Mouse (Mus musculus): ENCODE results near the gene Gm45623. TPM values are rescaled to one million over a fixed set of nuclear protein-coding genes. Genes with fewer than 3 reads are reported as not detected.

Gm45623 gene
- polyA plus RNA-seq (2012; fragmentation: generic; extraction: Trizol): 0.04 TPM
- long read RNA-seq, experiment 1: 0 reads
- long read RNA-seq, experiment 2: 0 reads

- no peaks in the 10 kb centered on the region for H3K79me2 ChIP-seq (ENCODE audit: control insufficient read depth, insufficient read depth)
- H3K27me3 ChIP-seq (ENCODE audit: control insufficient read depth, insufficient read depth, insufficient read length): no peaks in the 10 kb centered on the region
- TF ChIP-seq MAX (IDR thresholded peaks at IDR 0.05) (no peak), USF1 (IDR thresholded peaks at IDR 0.05; ENCODE audit: low read depth) (no peak), FOSL1 (IDR thresholded peaks at IDR 0.05; ENCODE audit: insufficient read depth, low read length, poor library complexity, severe bottlenecking) (no peak), CEBPB (IDR thresholded peaks at IDR 0.05; ENCODE audit: low read depth) (no peak), MYOG (IDR thresholded peaks at IDR 0.05; ENCODE audit: control insufficient read depth, extremely low read depth, insufficient read length) (no peak)
- no peak within 1 kb of the TSS for H3K4me3 ChIP-seq (ENCODE audit: insufficient read depth, poor library complexity, severe bottlenecking)
- H3K36me3 ChIP-seq (ENCODE audit: control insufficient read depth, insufficient read depth): no peaks in the 10 kb centered on the region
- no peak within 1 kb of the TSS for H3ac ChIP-seq (ENCODE audit: control insufficient read depth, insufficient read length, low read depth)
- no peaks in the 10 kb centered on the region for H3K79me3 ChIP-seq (ENCODE audit: low read depth)
These were observed at the start of gene Gm45623 for GRCm38 (mm10) chr13:56753192-56753951. TSS of gene Gm45623 (minus strand) at chr13:56753827.

- no peak overlapping the region for H3K4me3 ChIP-seq (ENCODE audit: insufficient read depth, poor library complexity, severe bottlenecking)
- no peaks in the 10 kb centered on the region for H3K79me2 ChIP-seq (ENCODE audit: control insufficient read depth, insufficient read depth)
- no peak overlapping the region for H3ac ChIP-seq (ENCODE audit: control insufficient read depth, insufficient read length, low read depth)
- H3K27me3 ChIP-seq (ENCODE audit: control insufficient read depth, insufficient read depth, insufficient read length): peaks cover 12% of the 10 kb centered on the region
- TF ChIP-seq CEBPB (IDR thresholded peaks at IDR 0.05; ENCODE audit: low read depth) (no peak), MYOG (IDR thresholded peaks at IDR 0.05; ENCODE audit: control insufficient read depth, extremely low read depth, insufficient read length) (no peak), CTCF (IDR thresholded peaks at IDR 0.05; ENCODE audit: control insufficient read depth, insufficient read depth, insufficient read length) (no peak), FOSL1 (IDR thresholded peaks at IDR 0.05; ENCODE audit: insufficient read depth, low read length, poor library complexity, severe bottlenecking) (no peak), MAX (IDR thresholded peaks at IDR 0.05) (no peak), MYOD1 (IDR thresholded peaks at IDR 0.05; ENCODE audit: control insufficient read depth, insufficient read length, low read depth) (no peak), USF1 (IDR thresholded peaks at IDR 0.05; ENCODE audit: low read depth) (no peak)
- H3K79me3 ChIP-seq (ENCODE audit: low read depth): no peaks in the 10 kb centered on the region
- no peaks in the 10 kb centered on the region for H3K36me3 ChIP-seq (ENCODE audit: control insufficient read depth, insufficient read depth)
These were observed 43.8 kb upstream of the Gm45623 start for GRCm38 (mm10) chr13:56797459-56797858.

GRCm38 (mm10) chr13:56795501-56795900 lies 41.9 kb upstream of the Gm45623 start:
- TF ChIP-seq MYOG (IDR thresholded peaks at IDR 0.05; ENCODE audit: control insufficient read depth, extremely low read depth, insufficient read length) (no peak), MAX (IDR thresholded peaks at IDR 0.05) (no peak), USF1 (IDR thresholded peaks at IDR 0.05; ENCODE audit: low read depth) (no peak), CEBPB (IDR thresholded peaks at IDR 0.05; ENCODE audit: low read depth) (no peak), FOSL1 (IDR thresholded peaks at IDR 0.05; ENCODE audit: insufficient read depth, low read length, poor library complexity, severe bottlenecking) (no peak), MYOD1 (IDR thresholded peaks at IDR 0.05; ENCODE audit: control insufficient read depth, insufficient read length, low read depth) (no peak), CTCF (IDR thresholded peaks at IDR 0.05; ENCODE audit: control insufficient read depth, insufficient read depth, insufficient read length) (no peak)
- no peak overlapping the region for H3K4me3 ChIP-seq (ENCODE audit: insufficient read depth, poor library complexity, severe bottlenecking)
- no peak overlapping the region for H3ac ChIP-seq (ENCODE audit: control insufficient read depth, insufficient read length, low read depth)
- H3K79me3 ChIP-seq (ENCODE audit: low read depth): no peaks in the 10 kb centered on the region
- no peaks in the 10 kb centered on the region for H3K79me2 ChIP-seq (ENCODE audit: control insufficient read depth, insufficient read depth)
- H3K36me3 ChIP-seq (ENCODE audit: control insufficient read depth, insufficient read depth): no peaks in the 10 kb centered on the region
- peaks cover 18% of the 10 kb centered on the region for H3K27me3 ChIP-seq (ENCODE audit: control insufficient read depth, insufficient read depth, insufficient read length)

- no peaks in the 10 kb centered on the region for H3K36me3 ChIP-seq (ENCODE audit: control insufficient read depth, insufficient read depth)
- H3K4me3 ChIP-seq (ENCODE audit: insufficient read depth, poor library complexity, severe bottlenecking): no peak overlapping the region
- TF ChIP-seq MYOD1 (IDR thresholded peaks at IDR 0.05; ENCODE audit: control insufficient read depth, insufficient read length, low read depth): no peak
- TF ChIP-seq CEBPB (IDR thresholded peaks at IDR 0.05; ENCODE audit: low read depth): no peak
- no peak for TF ChIP-seq USF1 (IDR thresholded peaks at IDR 0.05; ENCODE audit: low read depth)
- TF ChIP-seq FOSL1 (IDR thresholded peaks at IDR 0.05; ENCODE audit: insufficient read depth, low read length, poor library complexity, severe bottlenecking): no peak
- no peak for TF ChIP-seq CTCF (IDR thresholded peaks at IDR 0.05; ENCODE audit: control insufficient read depth, insufficient read depth, insufficient read length)
- no peak for TF ChIP-seq MAX (IDR thresholded peaks at IDR 0.05)
- TF ChIP-seq MYOG (IDR thresholded peaks at IDR 0.05; ENCODE audit: control insufficient read depth, extremely low read depth, insufficient read length): no peak
- H3K79me2 ChIP-seq (ENCODE audit: control insufficient read depth, insufficient read depth): no peaks in the 10 kb centered on the region
- no peak overlapping the region for H3ac ChIP-seq (ENCODE audit: control insufficient read depth, insufficient read length, low read depth)
- no peaks in the 10 kb centered on the region for H3K79me3 ChIP-seq (ENCODE audit: low read depth)
- peaks cover 18% of the 10 kb centered on the region for H3K27me3 ChIP-seq (ENCODE audit: control insufficient read depth, insufficient read depth, insufficient read length)
These were observed 40.8 kb upstream of the Gm45623 start for GRCm38 (mm10) chr13:56794441-56794840.

DNA sequence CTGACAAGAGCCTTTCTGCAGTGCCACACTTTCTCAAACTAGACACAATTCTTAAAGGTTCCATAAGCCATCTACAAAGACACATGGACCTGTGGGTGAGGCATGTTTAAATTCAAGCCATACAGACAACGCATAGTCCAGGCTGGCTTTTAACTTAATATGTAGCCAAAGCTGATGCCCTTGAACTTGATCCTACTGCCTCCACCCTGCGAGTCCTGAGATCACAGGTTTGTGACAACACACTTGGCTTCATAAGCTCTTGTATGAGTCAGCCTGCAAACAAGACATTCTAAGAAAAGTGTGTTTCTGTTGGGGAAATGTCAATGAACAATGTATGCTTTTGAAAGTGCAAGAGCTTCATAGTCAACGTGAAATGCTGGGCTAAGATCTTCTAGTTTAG lies 39.2 kb upstream of the Gm45623 start:
- H3K27me3 ChIP-seq (ENCODE audit: control insufficient read depth, insufficient read depth, insufficient read length): peaks cover 18% of the 10 kb centered on the region
- no peaks in the 10 kb centered on the region for H3K79me2 ChIP-seq (ENCODE audit: control insufficient read depth, insufficient read depth)
- no peak overlapping the region for H3ac ChIP-seq (ENCODE audit: control insufficient read depth, insufficient read length, low read depth)
- no peaks in the 10 kb centered on the region for H3K79me3 ChIP-seq (ENCODE audit: low read depth)
- no peak for TF ChIP-seq MAX (IDR thresholded peaks at IDR 0.05)
- H3K4me3 ChIP-seq (ENCODE audit: insufficient read depth, poor library complexity, severe bottlenecking): no peak overlapping the region
- H3K36me3 ChIP-seq (ENCODE audit: control insufficient read depth, insufficient read depth): no peaks in the 10 kb centered on the region

- H3K27me3 ChIP-seq (ENCODE audit: control insufficient read depth, insufficient read depth, insufficient read length): peaks cover 18% of the 10 kb centered on the region
- no peaks in the 10 kb centered on the region for H3K36me3 ChIP-seq (ENCODE audit: control insufficient read depth, insufficient read depth)
- no peak overlapping the region for H3K4me3 ChIP-seq (ENCODE audit: insufficient read depth, poor library complexity, severe bottlenecking)
- H3ac ChIP-seq (ENCODE audit: control insufficient read depth, insufficient read length, low read depth): no peak overlapping the region
- no peaks in the 10 kb centered on the region for H3K79me3 ChIP-seq (ENCODE audit: low read depth)
- H3K79me2 ChIP-seq (ENCODE audit: control insufficient read depth, insufficient read depth): no peaks in the 10 kb centered on the region
- TF ChIP-seq MAX (IDR thresholded peaks at IDR 0.05): no peak
- no peak for TF ChIP-seq CTCF (IDR thresholded peaks at IDR 0.05; ENCODE audit: control insufficient read depth, insufficient read depth, insufficient read length)
- no peak for TF ChIP-seq CEBPB (IDR thresholded peaks at IDR 0.05; ENCODE audit: low read depth)
- no peak for TF ChIP-seq MYOG (IDR thresholded peaks at IDR 0.05; ENCODE audit: control insufficient read depth, extremely low read depth, insufficient read length)
- TF ChIP-seq FOSL1 (IDR thresholded peaks at IDR 0.05; ENCODE audit: insufficient read depth, low read length, poor library complexity, severe bottlenecking): no peak
- TF ChIP-seq MYOD1 (IDR thresholded peaks at IDR 0.05; ENCODE audit: control insufficient read depth, insufficient read length, low read depth): no peak
- no peak for TF ChIP-seq USF1 (IDR thresholded peaks at IDR 0.05; ENCODE audit: low read depth)
These were observed 37.1 kb upstream of the Gm45623 start for GRCm38 (mm10) chr13:56790683-56791082.
